Mouse (Mus musculus) heart, postnatal 0 days (tissue): ENCODE measurements around the gene Samd13.

Source experiments
- CTCF ChIP-seq: IDR thresholded peaks from 2 replicates; pipeline ENCODE4 v1.5.1; 2016; ENCODE audit warnings: antibody characterized with exemption, control low read depth, low read depth
- EP300 ChIP-seq: IDR thresholded peaks from 2 replicates; pipeline ENCODE4 v1.6.1; 2016; ENCODE audit warnings: antibody characterized with exemption, low read depth

GRCm38 (mm10) chr3:146698982-146699381 lies 13.6 kb upstream of the Samd13 start:
- TF ChIP-seq CTCF, result no peak
- no peak for TF ChIP-seq EP300
